Mouse (Mus musculus): ENCODE results near the gene Frs2. TPM values are rescaled to one million over a fixed set of nuclear protein-coding genes. Genes with fewer than 3 reads are reported as not detected.
"Not testable (repeated sequence)": the region's sequence is repeated elsewhere in the genome, so short reads cannot be mapped to it uniquely, and the experiment has no call there.

The Frs2 gene
- total RNA-seq, 1 experiment from 2014 or later: 26.4 TPM

DNA sequence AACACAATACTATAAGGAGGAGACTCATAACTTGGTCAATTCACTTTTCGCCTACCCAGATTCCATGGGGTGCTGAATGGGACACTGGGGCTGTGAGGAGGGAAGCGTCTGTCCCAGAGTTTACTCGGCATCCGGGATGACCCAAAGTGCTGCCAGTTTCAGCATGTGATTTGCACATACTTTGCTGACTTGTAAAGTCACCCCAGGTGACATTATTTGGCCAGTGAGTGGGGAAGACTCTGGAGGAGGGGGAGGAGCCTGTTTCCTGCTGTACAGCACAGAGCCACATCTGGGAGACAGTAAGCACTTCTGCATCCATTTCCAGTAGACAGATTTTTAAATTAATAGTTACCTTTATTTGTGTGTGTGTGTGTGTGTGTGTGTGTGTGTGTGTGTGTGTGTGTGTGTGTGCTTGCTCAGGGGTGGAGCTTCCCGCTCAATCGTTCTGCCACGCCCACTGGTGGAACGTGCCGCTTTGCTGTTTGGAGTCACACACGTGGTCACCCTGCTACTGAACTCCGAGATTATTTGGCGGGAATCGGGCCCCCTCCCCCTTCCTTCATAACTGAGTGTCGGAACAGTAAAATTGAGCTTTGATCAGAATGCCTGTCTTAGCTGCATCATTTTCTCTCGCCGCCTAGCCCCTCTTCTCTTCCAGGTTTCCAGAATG lies 104.7 kb downstream of the Frs2 start:
- not testable (repeated sequence) for DNase-seq

DNA sequence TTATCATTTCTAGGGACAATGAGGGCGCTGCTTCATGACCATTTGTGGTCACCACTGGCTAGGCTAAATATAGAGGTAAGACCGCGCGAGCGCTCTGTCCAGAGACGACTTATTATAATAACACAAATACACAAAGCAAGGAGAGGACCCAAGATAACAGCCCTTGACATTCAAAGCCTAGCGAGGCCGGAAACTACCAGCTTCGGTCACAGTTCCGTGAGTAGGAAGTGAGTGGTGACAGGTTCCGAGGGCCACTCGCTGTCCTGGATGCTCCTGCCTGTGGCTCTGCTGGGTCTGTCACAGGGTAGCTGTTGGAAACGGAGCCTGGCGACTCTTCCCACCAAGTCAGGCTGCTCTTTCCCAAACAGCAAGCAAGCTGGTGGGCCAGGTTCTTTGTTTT lies 106.0 kb downstream of the Frs2 start:
- no peak for DNase-seq

DNA sequence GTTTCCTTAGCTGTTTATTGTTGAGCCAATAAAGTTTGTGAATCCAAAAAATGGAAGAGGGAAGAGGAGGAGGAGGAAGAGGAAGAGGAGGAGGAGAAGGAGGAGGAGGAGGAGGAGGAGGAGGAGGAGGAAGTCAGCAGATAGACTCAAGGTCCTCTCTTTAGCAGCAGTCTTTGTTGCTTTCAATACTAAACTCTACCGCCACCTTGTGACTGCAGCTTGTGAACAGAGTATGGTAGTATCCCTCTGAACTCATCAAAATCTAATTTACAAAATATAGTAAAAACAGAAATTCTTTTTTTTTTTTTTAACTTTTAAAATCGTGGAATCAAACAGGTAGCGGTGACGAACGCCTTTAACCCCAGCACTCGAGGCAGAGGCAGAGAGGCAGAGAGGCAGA lies 108.0 kb downstream of the Frs2 start:
- no peak for DNase-seq

DNA sequence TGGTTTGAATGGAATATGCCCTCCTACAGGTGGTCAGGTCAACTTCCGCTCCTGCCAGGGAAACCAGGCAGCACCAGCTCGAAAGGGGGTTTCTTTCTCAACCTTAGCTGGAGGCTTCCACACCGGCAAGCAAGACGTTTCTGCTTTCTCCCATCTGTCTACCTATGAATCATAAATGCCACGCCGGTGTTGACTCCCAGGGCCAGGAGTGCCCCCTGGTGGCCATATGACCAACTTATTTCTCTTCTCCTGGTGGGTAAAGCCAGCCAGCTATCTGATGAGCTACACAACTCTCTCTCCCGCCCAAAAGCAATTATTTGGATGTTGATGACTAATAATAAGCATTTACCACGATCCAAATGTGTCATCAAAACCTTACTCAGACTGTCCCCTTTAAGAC lies 114.5 kb downstream of the Frs2 start:
- peak; percentile 93 for DNase-seq

DNA sequence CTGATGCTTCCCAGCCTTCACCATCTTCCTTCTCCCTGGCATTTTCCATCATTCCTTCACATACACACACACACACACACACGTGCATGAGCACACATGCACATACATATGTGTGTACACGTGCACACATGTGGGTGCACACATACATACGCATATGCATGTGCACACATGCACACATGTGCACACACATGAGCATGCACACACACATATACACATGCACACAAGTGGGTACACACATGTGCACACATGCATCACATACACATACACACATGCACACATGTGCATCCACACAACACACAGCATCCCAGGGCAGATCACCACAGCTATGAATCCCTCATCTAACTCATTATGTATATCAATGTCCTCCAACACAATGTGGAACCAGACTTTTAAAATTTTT lies 117.2 kb downstream of the Frs2 start:
- DNase-seq: no peak

DNA sequence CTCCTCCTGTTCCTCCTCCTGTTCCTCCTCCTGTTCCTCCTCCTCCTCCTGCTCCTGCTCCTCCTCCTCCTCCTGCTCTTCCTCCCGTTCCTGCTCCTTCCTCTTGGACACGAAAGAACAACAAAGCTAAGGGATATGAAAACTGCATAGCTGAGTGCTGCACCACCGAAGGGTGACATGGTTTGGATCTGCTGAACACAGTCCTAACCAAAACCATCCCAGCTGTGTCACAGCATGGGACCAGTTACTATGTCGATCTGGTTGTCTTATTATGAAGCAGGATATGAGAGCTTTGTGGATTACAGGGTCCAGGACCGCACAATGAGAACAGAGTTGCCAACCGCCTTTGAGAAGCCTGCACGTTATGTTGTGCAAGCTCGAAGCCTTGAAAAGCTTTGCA lies 122.2 kb downstream of the Frs2 start:
- no peak for DNase-seq

DNA sequence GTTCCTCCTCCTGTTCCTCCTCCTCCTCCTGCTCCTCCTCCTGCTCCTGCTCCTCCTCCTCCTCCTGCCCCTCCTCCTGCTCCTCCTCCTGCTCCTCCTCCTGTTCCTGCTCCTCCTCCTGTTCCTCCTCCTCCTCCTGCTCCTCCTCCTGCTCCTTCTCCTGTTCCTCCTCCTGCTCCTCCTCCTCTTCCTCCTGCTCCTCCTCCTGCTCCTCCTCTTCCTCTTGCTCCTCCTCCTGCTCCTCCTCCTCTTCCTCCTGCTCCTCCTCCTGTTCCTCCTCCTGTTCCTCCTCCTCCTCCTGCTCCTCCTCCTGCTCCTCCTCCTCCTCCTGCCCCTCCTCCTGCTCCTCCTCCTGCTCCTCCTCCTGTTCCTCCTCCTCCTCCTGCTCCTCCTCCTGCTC lies 122.6 kb downstream of the Frs2 start:
- DNase-seq: not testable (repeated sequence)

DNA sequence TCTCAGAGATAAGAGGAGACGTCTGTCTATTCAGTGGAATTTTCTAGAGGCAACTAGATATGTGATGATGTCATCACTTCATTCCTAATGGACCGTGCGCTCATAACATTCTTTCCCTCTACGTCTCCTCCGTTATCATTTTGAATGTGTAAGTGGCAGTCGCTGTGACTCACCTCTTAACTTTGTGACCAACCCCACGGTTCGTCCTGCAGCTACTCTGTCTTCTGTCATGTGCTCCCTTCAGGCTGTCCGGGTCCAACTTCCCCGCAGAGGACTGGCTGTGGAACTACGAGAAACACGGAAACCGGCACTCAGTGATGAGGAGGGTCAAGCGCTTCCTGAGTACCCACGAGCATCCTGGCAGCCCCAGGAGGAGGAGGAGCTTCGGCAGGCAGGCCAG lies 124.6 kb downstream of the Frs2 start:
- DNase-seq: no peak

DNA sequence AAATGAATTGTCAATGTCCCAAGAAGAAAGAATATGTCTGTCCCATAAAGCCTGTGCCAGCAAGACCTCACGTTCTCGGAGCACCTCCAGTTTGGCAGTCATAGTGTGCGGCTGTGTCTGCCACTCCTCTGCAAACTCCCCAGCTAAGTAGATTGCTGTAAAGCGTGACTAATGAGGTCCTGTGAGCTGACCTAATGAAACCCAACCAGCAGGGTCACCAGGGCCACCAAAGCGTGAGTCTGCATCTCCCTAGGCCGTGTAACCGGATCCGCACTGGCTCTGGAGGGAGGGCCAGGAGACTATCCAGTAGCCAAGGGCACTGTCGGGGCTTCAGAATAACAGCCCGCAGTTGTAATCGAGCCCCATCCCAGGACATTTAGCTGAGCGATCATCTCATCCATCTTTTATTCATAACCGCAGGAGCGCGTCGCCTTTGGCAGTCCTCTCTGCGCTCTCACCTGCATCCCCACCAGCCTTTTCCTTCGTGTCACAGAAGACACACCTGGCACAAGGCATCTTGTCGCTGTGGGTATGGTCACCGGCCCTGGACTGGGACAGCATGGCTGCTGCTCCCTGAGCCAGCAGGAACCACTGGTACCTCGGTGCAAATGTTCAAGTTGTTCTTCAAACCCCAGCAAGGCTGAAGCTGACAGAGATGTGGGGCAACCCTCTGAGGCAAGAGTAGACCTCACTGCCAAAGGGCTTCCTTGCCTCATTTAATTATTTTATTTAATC lies 127.1 kb downstream of the Frs2 start:
- peak; percentile 35 for DNase-seq

Other genes starting within 250 kb of the Frs2 start
- gene Rab3ip, start 197.8 kb downstream of the Frs2 start, total RNA-seq (2021): 48.4 and 50.5 TPM in 2 replicates
- gene Gm10271, start 175.9 kb downstream of the Frs2 start, total RNA-seq (2021): not detected in 2 replicates
- gene Best3, start 162.2 kb downstream of the Frs2 start, total RNA-seq (2021): 0.26 and 0.45 TPM in 2 replicates
- not detected in 2 replicates for gene Lrrc10, start 103.2 kb downstream of the Frs2 start, total RNA-seq (2021)
- 224 and 240 TPM in 2 replicates for gene Cct2, start 84.7 kb downstream of the Frs2 start, total RNA-seq (2021)
- gene Yeats4, start 76.0 kb upstream of the Frs2 start, total RNA-seq (2021): 44.3 and 44.6 TPM in 2 replicates
- not detected in 2 replicates for gene 9530003J23Rik, start 90.2 kb upstream of the Frs2 start, total RNA-seq (2021)
- gene Lyz2, start 133.8 kb upstream of the Frs2 start, total RNA-seq (2021): 66.2 and 195 TPM in 2 replicates
- 7.3 and 26.9 TPM in 2 replicates for gene Lyz1, start 144.3 kb upstream of the Frs2 start, total RNA-seq (2021)
- gene Cpsf6, start 231.5 kb upstream of the Frs2 start, total RNA-seq (2021): 76.0 and 87.9 TPM in 2 replicates

All from adrenal gland, postnatal 14 days (tissue).